Mouse (Mus musculus) cerebellum, adult 2 months (tissue): Measurements from ENCODE around the gene Hectd2.
A peak's percentile ranks its signal among the peaks of the same experiment; 100 is the strongest.

Source experiments
- CTCF ChIP-seq: fragments of 200-500 bp; IDR thresholded peaks from 2 replicates; pipeline ENCODE4 v1.5.1; 2011; ENCODE audit warnings: low read depth, mild to moderate bottlenecking, control low read depth, low read length, moderate library complexity, borderline replicate concordance; ENCODE audit not compliant: insufficient read depth
- POLR2A ChIP-seq: fragments of 200-500 bp; IDR thresholded peaks from 2 replicates; pipeline ENCODE4 v1.6.1; 2011; ENCODE audit warnings: low read length, control low read depth, borderline replicate concordance; ENCODE audit not compliant: insufficient read depth

GRCm38 (mm10) chr19:36585505-36585904 lies 31.1 kb downstream of the Hectd2 start:
- TF ChIP-seq CTCF, result 0 out of 2 replicates have a peak, but pooled peaks have one; percentile 6
- no peak for TF ChIP-seq POLR2A
